Mouse (Mus musculus) cerebellum, adult 11-12 months (tissue): ENCODE results near the gene Plac8.

ENCODE experiments used
- DNase-seq: peaks from one replicate; pipeline ENCODE4 v3.0.0; 2022

Plac8 gene

DNA sequence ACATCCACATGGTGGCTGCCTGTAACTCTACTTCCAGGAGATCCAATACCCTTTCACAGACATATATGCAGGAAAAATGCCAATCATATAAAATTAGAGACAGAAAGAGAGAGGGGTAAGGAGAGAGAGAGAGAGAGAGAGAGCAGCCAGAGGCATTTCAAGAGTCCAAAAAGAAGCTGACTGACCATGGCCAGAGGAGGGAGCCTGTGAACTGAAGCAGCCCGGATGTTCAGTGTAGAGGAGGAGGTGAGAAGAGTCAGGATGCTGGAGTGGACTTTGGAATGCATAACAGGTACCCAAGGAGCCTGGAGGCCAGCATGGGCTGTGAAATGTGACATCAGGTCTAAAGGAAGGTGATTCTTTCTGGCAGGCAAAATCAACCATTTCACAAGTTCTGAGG, 2.7 kb upstream of the Plac8 start:
- DNase-seq, result no peak

DNA sequence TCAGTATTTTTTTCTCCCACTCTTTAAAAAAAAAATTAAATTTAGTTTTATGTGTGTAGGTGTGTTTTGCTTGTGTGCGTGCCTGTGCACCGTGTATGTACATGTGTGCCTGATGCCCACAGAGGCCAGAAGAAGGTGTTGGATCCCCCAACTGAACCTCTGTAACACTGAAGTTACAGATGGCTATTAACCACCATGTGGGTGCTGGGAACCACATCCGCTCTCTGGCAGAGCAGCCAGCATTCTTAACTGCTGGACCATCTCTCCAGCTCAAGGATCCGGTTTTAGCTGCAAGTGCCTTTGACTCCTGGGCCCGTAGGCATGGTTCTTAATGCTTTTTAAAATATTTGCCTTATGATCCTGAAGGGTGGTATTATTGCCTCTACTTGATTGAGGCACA, 1.2 kb upstream of the Plac8 start:
- no peak for DNase-seq

DNA sequence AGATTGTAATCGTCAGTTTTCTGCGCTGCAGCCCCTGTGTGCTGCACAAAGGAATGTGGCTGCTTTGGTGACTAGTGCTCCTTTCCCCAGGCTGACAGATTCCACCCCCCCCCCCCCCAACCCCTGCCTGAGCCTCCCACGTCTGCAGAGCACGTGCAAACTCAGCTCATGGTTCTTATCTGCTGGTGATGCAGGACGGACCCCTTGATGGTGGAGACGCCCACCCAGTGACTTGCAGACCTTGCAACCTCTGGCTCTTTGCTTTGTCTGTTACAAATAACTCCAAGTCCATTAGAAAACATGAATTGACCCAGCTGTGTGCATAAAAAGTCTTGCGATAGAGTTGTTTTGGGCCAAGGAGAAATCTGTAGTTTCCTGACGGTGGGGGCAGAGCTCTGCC, 1.3 kb downstream of the Plac8 start:
- DNase-seq, result no peak

DNA sequence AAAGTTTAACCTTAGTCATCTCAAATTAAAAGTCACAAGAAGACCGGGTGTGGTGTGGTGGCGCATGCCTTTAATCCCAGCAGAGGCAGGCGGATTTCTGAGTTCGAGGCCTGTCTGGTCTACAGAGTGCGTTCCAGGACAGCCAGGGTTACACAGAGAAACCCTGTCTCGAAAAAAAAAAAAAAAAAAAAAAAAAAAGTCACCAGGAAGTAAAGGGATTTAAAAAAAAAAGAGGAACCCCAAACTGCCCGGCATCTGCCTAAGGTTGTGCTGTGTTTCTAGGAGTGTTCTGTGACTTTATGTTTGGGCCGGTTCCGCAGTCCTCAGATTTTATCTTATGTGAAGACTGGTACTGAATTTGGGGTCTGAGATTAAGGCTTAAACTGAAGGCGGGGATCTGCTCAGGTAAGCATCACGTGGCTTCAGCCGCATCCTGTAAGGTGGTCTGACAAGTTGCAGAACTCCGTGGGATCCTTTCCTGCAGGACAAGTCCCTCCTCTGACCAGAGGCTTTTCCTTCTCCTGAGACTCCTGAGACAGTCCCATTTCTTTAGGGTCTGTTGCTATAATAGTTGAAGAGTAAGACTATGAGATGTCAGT, 1.9 kb downstream of the Plac8 start:
- no peak for DNase-seq

DNA sequence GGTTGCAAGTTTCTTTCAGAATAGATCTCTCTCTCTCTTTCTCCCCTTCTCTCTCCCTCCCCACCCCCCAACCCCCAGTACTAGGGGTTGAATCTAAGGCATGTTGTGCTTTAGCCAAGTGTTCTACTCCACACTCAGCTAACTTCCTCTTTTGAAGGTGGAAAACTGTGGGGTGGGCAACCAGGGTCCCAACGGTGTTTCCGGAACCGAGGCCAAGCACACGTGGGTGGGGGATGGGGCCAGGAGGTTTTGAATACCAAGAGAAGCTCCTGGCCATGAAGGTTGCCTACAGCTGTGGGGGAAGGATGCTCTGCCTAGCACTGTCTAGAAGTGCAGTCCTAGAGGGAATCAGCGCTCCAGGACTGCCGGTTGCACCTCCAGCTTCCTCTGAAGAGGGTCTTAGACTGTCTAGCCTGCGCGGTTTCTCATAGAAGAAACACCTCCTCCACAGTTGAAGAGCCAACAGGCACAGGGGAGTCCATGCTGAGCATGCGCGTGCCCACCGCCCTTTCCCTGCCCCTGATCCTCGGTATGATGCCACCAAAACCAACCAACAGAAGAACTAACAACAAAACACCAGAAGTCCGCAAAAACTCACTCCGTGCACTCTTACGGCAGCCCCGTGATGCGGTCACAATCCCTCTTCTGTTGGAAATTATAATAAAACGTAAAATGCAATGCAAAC, 2.7 kb downstream of the Plac8 start:
- no peak for DNase-seq

DNA sequence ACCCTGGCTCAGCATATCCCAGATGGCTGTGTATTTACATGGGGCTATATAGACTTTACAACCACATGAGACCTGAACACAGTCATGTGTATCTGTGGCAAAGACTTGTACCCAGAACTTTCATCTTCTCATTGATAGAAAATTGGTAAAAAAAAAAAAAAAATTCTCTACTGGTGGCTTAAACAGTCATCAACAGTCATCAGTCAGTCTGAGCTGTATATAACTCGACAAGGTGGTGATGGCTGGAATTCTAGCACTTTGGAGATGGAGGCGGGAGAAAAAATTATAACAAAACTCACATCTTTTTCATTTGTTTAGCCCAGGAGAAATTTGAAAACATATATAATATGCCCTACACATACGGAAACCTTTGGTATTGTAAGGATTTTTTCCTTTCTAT, 3.2 kb downstream of the Plac8 start:
- no peak for DNase-seq

DNA sequence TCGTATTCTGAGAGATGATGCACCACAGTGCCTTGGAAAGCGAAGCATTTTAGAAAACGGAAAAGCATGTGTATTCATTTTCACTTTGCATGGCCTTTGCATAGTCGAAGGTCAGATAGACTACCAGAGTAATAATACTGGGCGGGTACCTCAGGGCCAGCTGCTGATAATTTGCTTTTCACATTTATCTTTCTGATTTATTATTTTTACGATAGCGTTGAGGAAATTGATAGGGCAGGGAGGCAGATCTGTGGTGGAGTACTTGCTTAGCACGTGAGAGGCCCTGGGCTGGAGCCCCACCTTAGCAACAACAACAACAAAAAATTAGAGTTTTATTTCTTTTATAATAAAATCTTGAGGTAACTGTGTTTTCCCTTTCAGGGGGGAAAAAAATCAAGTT, 3.9 kb downstream of the Plac8 start:
- DNase-seq, result no peak

DNA sequence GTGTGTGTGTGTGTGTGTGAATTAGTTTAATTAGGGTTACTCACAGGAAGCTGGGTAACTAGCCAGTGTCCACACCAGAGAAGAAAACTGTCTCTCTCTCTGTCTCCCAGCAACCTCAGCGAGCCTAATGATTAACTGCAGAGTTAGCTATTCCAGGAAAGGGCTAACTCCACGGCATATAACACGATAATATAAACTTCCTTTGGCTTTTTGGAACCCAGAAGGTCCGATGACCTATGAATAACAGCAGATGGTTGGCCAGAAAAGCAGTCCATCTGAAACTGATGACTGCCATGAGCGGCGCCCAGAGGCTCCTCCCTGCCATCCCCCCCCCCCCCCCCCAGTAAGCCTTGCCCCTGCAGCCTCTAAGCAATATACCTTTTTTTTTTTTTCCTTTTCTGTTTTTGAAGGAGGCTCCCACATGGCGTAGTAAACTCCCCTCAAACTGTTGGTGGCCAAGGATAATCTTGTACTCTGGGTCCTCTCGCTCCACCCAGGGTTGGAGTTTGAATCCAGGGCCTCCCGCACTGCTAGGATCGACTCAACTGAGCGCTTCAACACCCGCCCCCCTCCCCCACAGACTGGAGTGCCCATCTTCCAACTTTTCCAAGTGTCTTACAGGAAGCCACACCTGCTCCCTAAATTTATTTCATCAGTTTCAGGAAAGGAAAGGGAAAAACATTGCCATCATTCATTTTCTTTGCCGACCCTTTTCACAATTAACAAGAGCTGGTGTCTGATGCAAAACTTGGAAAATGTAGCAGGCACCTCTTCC, 4.6 kb downstream of the Plac8 start:
- DNase-seq, result no peak

DNA sequence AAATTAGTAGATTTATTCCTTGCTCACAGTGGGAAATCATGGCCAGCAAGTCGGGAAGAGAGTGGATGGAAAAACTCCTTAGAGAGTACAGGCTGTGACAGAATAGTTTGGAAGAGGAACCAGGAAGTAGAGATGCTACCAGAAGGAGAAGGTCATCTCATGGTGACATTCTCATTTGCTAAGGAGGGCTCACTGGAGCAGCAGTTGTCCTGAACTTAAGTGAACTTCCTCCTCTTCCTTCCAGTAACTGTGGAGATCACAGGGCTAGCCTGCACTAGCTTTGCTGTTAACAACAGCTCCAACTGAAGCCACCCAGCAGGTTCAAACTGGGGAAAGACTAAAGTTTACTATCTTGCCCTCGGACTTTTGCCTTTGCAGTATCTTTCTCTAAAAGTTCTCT, 5.2 kb downstream of the Plac8 start:
- no peak for DNase-seq

DNA sequence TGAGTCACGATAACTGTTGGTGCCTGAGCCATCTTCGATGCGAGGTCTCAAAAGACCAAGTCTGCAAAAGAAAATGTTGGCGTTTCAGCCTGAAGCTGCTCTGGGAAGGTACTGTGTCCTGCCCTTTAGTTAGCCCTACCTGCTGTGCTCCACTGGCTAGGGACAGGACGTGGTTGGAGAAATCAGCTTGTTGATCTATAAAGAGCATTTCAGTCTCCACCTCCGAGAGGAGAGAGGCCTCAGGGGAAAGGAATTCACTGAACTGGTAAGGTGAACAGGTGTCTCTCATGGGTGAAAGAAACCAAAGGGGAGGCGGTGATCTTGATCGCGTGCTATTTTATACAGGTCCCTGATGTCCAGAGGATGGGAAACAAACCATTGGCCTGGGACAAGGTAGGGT, 9.3 kb downstream of the Plac8 start:
- DNase-seq, result no peak

DNA sequence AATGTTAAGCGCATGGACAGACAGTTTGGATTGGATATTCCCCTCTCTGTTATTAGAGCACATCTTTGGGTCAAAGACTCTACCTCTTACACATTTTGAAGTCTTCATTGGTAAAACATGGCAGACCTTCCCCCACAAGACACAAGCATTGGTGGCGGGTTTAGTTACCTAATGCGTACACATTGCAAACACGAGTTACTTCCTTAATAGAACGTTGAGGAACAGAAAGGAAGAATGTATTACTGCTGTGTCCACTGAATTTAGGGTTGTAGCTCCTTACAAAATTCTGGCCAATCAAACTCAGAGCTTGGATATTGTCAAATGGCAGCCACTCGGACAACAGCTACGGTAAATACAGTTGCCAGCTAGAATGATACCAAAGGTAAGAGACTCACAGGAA, 12.7 kb downstream of the Plac8 start:
- DNase-seq, result no peak

DNA sequence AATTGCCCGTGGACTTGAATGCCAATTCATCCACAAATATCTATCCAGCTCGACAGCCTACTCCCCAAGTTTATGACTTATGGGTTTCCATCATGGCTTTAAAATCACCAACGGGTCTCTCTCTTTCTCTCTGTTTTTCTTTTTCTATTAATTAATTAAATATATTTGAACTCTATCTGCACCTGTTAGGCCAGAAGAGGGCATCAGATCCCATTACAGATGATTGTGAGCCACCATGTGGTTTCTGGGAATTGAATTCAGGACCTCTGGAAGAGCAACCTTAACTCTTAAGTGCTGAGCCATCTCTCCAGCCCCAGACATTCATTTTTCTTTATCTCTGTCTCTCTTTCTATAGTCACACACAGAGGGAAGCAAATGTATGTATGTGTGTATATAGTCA, 13.3 kb downstream of the Plac8 start:
- DNase-seq, result no peak

DNA sequence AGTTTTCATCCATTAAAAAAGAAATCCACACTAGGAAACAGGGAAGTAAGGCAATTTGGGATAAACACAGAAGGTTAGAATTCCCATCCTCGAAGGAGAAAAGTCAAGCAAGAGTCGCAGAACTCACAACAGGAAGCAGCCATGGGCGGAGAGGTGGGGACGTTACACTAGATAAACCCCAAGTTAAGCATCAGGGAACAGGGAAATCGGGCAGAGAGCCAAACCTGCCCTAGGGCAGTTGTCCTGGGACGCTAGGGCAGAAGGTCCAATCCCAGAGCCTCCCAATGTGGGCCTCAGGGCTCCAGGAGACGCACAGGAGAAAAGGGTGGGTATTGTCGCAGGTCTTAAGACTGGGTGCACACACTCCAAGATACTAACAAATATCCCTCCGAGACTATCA, 14.5 kb downstream of the Plac8 start:
- no peak for DNase-seq

DNA sequence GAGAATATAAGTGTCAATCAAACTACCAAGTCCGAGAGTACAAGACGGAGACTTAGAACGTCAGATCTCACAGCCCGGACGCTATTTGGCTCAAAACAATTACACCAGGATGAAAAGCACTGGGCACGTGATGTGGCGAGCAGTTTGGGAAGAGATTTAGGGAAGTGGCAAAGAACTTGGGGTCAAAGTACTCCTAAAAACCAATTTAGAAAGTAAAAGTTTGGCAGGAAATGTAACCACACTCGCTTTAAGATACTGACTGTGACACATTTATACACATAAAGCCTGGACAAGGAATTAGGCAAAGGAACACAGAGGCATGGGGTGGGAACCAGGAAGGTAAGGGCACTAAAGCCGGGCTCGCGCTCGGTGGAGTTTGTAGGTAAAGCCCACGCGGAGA, 15.0 kb downstream of the Plac8 start:
- DNase-seq, result no peak

DNA sequence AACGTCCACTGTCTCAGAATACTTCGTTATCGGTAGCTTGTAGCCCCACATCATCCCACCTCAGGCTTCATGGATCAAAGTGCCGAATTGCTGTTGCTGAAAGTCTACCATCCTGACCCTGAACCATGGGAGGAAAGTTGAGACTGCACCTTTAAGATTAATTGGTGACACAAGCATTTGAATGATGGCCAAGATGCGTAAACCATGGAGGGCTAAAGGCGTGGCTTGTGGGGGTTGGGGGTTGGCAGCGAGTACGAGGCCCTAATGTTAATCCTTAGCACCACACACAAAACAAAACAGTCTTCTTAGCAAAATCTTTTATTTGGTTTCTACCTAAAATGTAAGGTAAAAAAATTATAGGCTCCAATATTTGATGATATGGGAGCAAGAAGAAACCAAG, 18.6 kb downstream of the Plac8 start:
- DNase-seq, result no peak

DNA sequence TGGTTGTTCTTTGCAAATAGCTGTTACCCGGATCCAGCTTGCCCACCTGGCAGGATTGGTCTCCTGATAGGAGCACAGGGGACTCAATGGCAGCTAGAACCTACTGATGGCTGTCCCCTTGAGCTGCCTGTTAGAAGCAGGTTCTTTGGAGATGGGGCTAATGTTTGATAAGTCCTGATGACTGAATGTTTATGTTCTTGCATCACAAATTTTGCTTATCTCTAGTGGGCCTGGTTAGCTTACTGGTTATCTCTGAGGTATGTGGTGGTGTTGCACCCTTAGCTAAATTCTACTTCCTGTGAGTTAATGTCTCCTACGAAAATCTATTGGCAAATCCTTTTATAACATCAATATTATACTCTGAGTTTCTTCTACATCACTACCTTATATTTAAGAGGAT, 20.1 kb downstream of the Plac8 start:
- DNase-seq, result no peak

DNA sequence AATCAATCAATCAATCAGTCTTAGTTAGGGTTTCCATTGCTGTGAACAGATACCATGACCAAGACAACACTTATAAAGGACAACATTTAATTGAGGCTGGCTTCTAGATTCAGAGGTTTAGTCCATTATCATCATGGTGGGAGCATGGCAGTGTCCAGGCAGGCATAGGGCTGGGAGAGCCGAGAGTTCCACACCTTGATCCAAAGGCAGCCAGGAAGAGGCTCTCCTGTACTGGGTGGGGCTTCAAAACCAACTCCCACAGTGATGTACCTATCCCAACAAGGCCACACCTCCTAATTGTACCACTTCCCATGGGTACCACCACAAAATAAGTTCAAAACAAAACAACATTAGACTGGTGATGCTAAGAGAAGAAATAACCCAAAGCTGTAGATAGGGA, 21.9 kb downstream of the Plac8 start:
- DNase-seq, result no peak

DNA sequence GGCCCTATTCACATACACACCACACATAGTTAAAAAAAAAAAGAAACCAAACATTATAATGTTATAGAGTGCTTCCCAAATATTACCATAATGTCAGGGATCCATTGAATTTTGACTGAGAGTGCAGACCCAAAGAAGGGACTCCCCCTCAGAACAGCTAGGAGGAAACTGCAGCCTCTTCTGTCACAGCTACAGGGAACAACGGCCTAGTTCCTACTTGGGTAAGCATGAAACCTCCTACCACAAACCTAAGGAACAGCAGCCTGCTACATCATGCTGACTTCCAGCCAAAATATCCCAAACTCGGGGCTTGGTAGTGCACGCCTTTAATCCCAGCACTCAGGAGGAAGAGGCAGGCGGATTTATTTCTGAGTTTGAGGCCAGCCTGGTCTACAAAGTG, 22.7 kb downstream of the Plac8 start:
- no peak for DNase-seq

DNA sequence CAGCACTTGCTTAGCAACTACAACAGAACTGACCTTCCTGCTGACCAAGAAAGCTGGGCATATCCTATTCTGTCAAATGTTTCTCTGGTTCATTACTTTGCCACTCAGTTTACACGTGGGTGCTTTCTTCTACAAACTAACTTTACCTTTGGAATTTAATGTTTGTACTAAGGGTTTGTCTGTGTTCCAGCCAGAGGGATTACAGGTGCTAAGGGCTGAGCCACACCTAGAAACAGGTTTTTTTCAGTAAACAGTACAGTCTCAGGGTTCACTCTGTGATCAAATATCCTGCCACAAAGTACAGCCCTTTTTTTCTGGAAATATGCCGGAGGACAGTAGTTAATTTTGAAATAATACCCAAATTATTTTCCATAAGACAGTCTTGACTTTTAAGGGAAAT, 23.8 kb downstream of the Plac8 start:
- DNase-seq, result no peak

DNA sequence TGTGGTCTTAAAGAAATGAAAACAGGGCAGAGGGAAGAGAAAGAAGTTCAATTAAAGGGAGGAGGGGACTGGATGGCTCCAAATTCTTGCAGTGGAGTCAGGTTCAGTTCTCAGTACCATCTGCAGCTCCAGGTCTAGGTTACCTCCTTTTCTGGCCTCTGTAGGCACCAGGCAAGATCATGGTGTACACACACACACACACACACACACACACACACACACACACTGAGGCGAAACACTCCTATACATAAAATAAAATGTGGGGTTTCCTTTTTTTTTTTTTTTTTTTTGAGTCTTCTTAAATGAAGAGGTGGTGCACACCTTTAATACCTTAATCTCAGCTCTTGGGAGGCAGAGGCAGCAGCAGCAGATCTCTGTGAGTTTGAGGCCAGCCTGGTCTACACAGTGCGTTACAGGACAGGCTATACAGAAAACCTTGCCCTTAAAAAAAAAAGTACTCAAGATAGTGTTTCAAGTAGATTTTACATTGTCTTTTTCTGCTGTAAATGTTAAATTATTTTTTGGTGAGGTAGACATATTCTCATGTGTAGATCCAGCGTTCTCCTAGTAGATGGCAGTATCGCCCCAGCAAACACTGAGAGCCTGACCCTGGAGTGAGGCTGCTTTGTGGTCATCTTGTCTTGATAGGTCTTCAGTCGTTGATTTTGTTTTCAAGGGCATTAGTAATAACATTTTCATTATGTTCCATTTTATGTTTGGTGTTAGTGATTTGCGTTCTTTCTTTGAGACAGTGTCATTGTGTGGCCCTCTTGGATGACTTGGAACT, 25.6 kb downstream of the Plac8 start:
- DNase-seq, result no peak

DNA sequence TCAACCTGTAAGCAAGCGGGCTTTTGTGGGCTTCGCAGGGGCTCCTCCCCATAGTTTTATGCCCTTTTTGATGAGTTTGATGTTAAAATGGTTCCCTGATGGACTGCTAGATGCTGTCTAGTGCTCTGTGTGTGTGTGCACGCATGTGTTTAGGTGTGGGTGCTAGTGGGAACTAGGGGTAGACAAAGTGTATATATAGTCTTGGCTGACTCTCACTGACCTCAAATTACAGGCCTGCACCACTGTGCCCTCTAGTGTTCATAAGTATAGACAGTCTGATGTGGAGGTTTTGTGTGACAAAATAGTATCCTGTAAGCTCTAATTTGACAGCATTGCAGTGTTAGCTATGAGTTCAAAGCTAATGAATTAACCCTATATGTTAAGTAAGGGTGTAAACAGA, 35.4 kb downstream of the Plac8 start:
- no peak for DNase-seq

DNA sequence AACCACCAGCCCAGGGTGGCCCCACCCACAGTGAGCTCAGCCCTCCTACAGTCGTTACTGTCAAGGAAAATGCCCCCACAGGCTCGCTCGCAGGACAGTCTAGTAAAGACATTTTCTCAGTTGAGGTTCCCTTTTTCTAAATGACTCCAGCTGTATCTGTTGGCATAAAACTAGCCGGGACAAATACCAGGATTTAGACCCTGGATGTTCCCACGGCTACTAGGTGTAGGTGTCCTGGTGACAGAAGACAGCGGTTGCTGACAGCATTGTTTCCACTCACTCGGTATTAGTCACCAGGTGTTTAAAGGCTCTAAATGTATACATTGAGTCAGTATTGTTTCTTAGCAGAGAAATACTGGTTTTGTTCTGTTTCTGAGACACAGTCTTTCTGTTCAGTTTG, 36.2 kb downstream of the Plac8 start:
- no peak for DNase-seq

DNA sequence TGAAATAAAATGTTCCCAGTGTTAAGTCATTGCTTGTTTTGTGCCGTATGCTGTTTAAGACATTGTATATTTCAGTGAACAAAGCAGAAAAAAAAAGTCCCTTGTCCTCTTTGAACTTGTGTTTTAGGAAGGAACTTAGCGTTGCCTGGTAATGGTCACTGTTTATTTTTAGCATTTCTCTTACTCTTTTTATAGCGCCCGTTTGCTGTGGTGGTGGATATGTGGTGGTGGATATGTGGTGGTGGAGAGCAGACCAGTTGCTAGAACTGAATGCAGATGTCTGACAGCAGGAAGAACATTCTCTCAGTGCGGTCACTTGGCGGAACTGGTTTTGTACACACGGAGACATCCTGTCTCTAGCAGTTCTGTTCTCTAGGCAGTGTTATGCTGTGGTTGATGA, 45.9 kb downstream of the Plac8 start:
- no peak for DNase-seq

DNA sequence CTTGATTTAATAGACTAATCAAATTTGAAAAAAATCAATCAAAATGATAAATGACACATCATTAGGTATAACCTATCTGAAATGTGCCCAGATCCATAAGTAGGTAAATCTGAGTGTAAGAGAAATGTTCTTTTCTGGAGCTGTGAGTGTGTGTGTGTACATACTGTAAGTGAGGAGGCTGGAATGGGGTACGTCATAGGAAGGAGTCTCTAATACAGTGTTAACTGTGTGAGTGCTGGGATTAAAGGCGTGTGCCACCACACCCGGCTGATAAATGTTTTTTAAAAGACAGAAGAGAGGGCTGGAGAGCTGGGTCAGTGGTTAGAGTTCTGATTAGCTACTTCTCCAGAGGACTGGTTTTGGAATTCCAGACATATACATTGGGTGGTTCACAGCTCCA, 46.4 kb downstream of the Plac8 start:
- DNase-seq, result no peak
